Mouse (Mus musculus) megakaryocyte progenitor cell, adult 5-6 weeks (primary cell): ENCODE measurements around the gene Mrpl39. TPM values are rescaled to one million over a fixed set of nuclear protein-coding genes. Genes with fewer than 3 reads are reported as not detected.

Experiments used
- ATAC-seq: replicated peaks from 2 replicates; pipeline ENCODE4 v1.8.0; 2016; ENCODE audit warnings: mild to moderate bottlenecking, moderate TSS enrichment, inconsistent platforms; ENCODE audit not compliant: poor library complexity
- total RNA-seq, 2 experiments: library from RNA; stranded (forward) in 1 of 2; stranded (reverse) in 1 of 2; fragments of 157-497, 149-512 nt in 1 of 2; fragments of 200-1000 nt in 1 of 2; gene quantifications; 2 replicates each; pipeline versions ENCODE4 v1.2.3 to v1.2.4; 2015 to 2017

Mrpl39 gene
- total RNA-seq, 2 experiments from 2014 or later = 44.9 to 64.1 TPM

DNA sequence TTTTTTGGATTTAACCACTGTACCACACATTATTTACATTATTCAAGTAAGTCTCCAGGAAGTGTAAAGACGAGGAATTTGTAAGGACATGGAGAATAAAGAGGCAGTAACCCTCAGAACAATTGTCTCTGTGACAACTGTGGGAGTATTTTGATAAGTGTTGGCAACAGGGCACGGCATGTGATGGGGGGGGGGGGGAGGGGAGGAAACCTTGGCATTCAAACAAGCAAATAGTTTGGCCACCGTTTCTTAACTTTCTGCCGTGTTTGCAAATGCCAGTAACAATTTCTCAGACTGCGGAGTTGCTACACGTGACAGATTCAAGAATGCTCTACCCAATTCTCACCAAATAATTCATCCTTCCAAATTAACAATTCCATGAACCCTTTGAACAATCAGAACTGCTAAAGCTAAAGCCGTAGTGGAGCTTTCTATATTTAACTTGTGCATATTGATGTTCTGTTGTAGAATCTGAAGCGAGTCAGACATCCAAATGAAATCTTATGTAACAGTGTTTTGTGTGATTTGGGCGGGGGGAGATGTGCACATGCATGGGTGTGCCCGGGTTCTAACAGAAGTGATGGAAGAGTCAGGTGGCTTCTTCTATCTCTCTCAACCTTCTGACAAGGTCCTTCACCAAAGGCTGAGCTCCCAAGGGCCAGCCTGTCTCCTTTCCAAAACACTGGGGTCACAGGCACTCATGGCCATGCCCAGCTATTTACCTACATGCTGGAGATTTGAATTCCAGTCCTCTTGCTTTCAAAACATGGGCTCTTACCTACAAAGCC is 9.4 kb upstream of the Mrpl39 start:
- ATAC-seq = no peak

DNA sequence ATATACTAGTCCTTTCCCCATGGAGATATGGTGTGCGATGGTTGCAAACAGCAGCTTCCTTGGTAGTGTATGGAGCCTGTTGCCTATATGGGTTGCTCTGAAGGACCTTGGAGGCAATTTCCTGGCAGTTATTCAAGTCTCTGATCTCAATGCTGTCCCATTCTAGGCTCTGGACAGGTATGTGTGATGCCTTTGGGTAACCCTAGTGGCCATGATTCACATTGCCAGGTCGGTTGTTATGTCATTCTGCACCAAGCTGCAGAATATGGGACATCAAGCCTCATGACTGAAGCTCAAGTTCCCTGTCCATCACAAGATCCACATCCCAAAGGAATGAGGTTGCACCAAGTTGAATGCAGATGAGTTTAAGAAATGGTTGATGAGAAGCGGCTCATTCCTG is 1.8 kb upstream of the Mrpl39 start:
- ATAC-seq = peak; percentile 22; the same call in 1 of the 2 replicates

GRCm38 (mm10) chr16:84734806-84735165 is 756 bp downstream of the Mrpl39 start:
- peak; percentile 19 for ATAC-seq

- ATAC-seq = no peak
These were observed 14.9 kb downstream of the Mrpl39 start for GRCm38 (mm10) chr16:84720670-84721069.

- ATAC-seq = no peak
These were observed 17.3 kb downstream of the Mrpl39 start for GRCm38 (mm10) chr16:84718250-84718649.

GRCm38 (mm10) chr16:84717618-84718248 is 17.8 kb downstream of the Mrpl39 start:
- ATAC-seq = no peak

GRCm38 (mm10) chr16:84716724-84717617 is 18.6 kb downstream of the Mrpl39 start:
- ATAC-seq = no peak

DNA sequence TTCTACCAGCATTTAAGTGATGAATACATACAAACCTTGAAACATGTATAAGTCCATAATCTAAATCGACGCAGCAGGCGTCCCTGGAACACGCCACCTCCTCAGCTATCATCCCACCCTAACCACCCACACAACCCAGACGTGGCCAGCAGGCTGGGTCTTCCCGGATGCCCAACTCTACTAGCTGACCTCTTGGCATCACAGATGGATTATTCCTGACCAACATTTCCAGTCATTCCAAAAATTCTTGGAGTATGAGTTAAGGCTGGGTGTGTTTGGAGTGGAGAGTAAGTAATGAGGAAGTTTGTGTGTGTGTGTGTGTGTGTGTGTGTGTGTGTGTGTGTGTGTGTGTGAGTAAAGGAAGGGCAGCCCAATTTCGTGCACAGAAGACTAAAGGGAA is 19.3 kb downstream of the Mrpl39 start:
- no peak for ATAC-seq

DNA sequence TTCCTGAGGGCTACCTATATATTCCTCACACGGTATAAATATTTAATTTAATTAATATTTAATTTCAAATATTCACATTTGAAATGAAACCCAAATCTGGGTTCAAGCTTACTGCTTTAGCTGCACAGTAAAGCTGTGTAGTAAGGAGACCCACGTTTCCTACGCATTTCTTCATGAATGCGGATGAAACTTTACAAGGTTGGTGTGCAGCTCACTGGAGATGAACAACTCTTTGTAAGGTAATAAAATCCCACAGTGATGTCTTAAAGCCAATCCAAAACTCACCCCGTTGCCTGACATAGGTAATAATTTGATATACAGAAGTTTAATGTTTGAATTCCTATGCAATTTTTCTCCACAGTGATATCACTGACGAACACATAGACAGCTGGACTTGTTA is 20.6 kb downstream of the Mrpl39 start:
- ATAC-seq = no peak

DNA sequence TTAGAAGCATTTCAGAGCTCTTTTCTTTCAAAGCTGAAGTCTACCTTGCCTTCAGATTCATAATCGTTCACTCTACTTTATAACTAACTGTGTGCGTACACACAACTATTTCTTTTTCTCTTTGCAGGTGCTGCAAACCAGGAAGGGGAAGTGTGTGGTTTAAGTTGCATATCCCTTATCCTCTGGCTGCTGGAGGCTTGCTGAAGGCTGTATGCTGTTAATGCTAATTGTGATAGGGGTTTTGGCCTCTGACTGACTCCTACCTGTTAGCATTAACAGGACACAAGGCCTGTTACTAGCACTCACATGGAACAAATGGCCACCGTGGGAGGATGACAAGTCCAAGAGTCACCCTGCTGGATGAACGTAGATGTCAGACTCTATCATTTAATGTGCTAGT is 21.6 kb downstream of the Mrpl39 start:
- peak; percentile 87 for ATAC-seq

GRCm38 (mm10) chr16:84713156-84713555 is 22.4 kb downstream of the Mrpl39 start:
- ATAC-seq = peak; percentile 60

DNA sequence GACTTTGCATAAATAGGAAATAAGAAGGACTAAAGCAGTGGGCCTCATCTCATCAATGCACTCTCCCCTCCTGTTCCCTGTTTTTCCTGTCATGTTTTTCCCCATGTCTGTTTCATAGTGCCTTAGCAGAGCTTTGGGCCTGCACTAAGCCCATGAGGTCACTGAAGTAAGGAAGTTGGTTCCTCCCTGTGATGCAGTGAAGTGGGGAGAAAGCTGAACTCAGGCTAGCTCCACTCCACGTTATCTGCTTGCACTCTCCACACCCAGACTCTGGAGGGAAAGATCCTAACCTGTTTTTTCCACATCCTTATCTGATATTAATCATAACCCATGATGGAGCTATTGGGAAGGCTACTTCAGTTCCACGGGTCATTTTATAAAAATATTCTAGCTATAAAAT is 26.9 kb downstream of the Mrpl39 start:
- no peak for ATAC-seq

DNA sequence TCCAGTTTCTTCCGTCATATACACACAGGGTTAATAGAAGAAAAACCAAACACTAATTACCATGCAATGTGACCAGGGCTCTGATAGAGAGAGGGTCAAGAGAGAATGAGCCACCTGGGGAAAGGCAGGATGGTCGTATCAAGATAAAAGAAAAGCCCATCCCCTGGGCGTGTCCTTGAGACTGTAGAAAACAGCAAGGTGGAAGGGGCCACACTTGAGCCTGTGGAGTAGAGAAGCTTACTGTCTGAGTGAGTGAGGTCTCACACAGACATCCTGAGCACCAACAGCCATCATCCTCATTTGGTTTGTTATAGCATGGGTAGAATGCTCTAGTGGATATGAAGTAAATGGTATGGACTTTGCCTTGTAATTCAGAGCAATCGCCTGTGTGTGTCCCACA is 27.7 kb downstream of the Mrpl39 start:
- ATAC-seq = no peak

GRCm38 (mm10) chr16:84706571-84706970 is 29.0 kb downstream of the Mrpl39 start:
- ATAC-seq = no peak

- no peak for ATAC-seq
These were observed 30.0 kb downstream of the Mrpl39 start for GRCm38 (mm10) chr16:84705507-84705906.

GRCm38 (mm10) chr16:84704661-84705240 is 30.8 kb downstream of the Mrpl39 start:
- ATAC-seq = no peak

DNA sequence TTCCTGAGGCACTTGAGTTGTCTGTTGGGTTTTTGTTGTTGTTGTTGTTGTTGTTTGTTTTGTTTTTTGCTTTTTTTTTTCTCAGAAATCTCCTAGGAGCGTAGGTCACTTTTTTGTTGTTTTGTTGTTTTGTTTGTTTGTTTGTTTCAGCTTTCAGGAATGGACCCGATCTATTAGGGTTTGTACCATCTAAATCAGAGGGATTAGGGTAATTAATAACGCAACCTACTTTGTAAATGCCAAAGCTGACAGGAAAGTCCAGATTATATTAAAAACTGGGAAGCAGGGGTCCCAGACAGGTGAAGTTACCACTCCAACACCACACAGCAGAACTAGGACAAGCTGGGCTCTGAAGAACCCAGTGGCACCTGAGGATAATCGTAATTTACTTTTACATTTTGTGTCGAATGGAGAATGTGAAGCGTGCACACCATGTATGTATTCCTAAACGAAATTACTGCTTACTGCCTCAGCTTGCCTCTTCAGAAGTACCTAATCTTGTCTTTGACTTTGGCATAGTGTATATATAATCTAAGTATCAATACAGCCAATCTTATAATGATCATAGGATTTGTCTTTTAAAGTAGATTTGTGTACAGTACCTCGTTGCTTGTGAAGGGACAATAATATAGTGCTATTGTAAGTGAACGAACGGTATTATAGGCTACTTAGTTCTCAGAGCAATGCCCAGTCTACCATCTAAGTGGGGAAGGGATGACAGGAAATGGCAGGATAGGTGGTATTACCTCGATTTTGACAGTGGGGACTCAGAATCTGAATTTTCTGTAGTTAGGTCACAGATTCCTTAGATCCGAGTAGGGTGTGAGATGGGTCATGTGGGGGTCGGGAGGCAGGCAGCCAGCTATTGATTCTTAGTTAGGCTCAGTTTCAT is 31.5 kb downstream of the Mrpl39 start:
- no peak for ATAC-seq

DNA sequence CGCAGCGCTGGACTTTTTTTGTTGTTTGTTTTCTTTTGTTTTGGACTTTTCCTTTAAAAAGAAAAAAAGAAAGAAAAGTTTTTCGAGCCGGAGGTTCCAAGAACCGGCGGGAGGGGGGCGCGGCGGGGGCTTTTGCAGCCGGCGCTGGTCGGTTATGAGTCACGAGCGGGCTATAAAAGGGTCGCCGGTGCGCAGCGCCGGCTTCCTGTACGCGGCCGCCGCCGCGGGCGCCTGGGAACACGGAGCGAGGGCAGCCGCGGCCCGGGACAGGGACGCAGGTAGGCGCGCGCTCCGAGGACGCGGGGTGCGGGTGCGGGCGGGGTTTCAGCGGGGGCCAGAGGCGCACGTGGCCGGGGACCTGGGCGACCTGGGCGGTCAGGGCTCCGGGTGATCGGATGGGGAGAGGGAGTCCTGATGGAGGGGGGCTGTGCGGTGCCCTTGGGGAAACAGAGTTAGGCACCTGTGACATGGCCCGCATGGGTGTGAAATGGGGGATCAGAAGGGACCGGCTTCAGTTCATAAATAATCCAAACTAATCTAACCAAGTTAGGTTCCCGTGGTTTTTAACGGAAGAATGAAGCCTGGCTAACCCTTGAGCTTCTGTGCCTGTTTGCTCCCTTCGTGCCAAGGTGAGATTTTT is 32.3 kb downstream of the Mrpl39 start:
- ATAC-seq = peak; percentile 56

GRCm38 (mm10) chr16:84702230-84703128 is 33.1 kb downstream of the Mrpl39 start:
- ATAC-seq = peak; percentile 71
